Mouse (Mus musculus): Measurements from ENCODE around the gene Bcam. TPM values are rescaled to one million over a fixed set of nuclear protein-coding genes. Genes with fewer than 3 reads are reported as not detected.

Gene Bcam
- total and polyA plus RNA-seq, 3 experiments = 3.0 to 10.9 (median 4.8) TPM

GRCm38 (mm10) chr7:19713196-19713595 is 57.6 kb downstream of the Bcam start:
- Histone ChIP-seq H3K4me3 (replicated peaks in 1 of 3; ENCODE audit: low read depth in 2 of 3, low read length in 2 of 3, poor library complexity in 1 of 3) (no peak overlapping the region), H3K79me2 (replicated peaks; ENCODE audit: control insufficient read depth, extremely low read depth, insufficient read depth, poor library complexity, severe bottlenecking) (peaks cover 18% of the 10 kb centered on the region), H3K9ac (ENCODE audit: insufficient read depth, low read depth) (no peak overlapping the region), H3K4me2 (ENCODE audit: insufficient read depth, low read depth, poor library complexity, severe bottlenecking) (no peak overlapping the region), H3K27me3 (replicated peaks) (no peaks in the 10 kb centered on the region), H3K27ac (ENCODE audit: insufficient read depth, low read depth) (no peak overlapping the region), H3K9me3 (replicated peaks; ENCODE audit: low read length) (no peaks in the 10 kb centered on the region), H3K4me1 (ENCODE audit: control insufficient read depth in 1 of 2, insufficient read depth in 2 of 2) (peaks cover 9 to 39% of the 10 kb centered on the region in 2 experiments; a peak in 3 of 4 replicates), H3K36me3 (replicated peaks in 1 of 2; ENCODE audit: control insufficient read depth in 1 of 2, insufficient read depth in 1 of 2, low read length in 1 of 2) (peaks cover 46 to 56% of the 10 kb centered on the region in 2 experiments)
- TF ChIP-seq MAX (IDR thresholded peaks at IDR 0.05; ENCODE audit: low read length) (no peak), ZC3H11A (IDR thresholded peaks at IDR 0.05; ENCODE audit: low read depth, low read length) (no peak), TCF12 (IDR thresholded peaks at IDR 0.05; ENCODE audit: low read depth, low read length) (no peak), CHD2 (IDR thresholded peaks at IDR 0.05; ENCODE audit: low read length) (no peak), JUND (conservative IDR thresholded peaks at IDR 0.05; ENCODE audit: low read depth, low read length) (no peak), POLR2AphosphoS2 (IDR thresholded peaks at IDR 0.05; ENCODE audit: low read depth, low read length) (no peak), TBP (conservative IDR thresholded peaks at IDR 0.05; ENCODE audit: low read depth, low read length) (no peak), BHLHE40 (IDR thresholded peaks at IDR 0.05; ENCODE audit: low read depth, low read length) (no peak), KAT2A (IDR thresholded peaks at IDR 0.05; ENCODE audit: insufficient replicate concordance, low read length) (no peak), EP300 (IDR thresholded peaks at IDR 0.05; ENCODE audit: low read length) (no peak), MYC (IDR thresholded peaks at IDR 0.05; ENCODE audit: low read depth, low read length) (no peak), USF2 (conservative IDR thresholded peaks at IDR 0.05; ENCODE audit: low read depth, low read length) (no peak), ETS1 (conservative IDR thresholded peaks at IDR 0.05; ENCODE audit: low read depth, low read length) (no peak), IRF4 (IDR thresholded peaks at IDR 0.05; ENCODE audit: low read depth, low read length) (no peak), SMC3 (IDR thresholded peaks at IDR 0.05; ENCODE audit: low read depth, low read length) (peak; percentile 29; the same call in 1 of the 2 replicates), CTCF (conservative IDR thresholded peaks at IDR 0.05 in 1 of 2, IDR thresholded peaks at IDR 0.05 in 1 of 2; ENCODE audit: low read depth in 2 of 2, low read length in 2 of 2) (peak; percentile 6 to 71; a peak in 2 of 4 replicates), ZKSCAN1 (IDR thresholded peaks at IDR 0.05; ENCODE audit: borderline replicate concordance, low read depth, low read length) (no peak), RAD21 (IDR thresholded peaks at IDR 0.05; ENCODE audit: low read depth, low read length) (peak; percentile 36), CHD1 (IDR thresholded peaks at IDR 0.05; ENCODE audit: low read depth, low read length) (no peak), USF1 (IDR thresholded peaks at IDR 0.05; ENCODE audit: low read depth, low read length) (no peak), GABPA (IDR thresholded peaks at IDR 0.05; ENCODE audit: insufficient replicate concordance, low read depth, low read length) (no peak), NELFE (IDR thresholded peaks at IDR 0.05; ENCODE audit: low read depth, low read length) (no peak), ZNF384 (IDR thresholded peaks at IDR 0.05; ENCODE audit: low read depth, low read length) (no peak), NRF1 (IDR thresholded peaks at IDR 0.05; ENCODE audit: low read depth, low read length) (no peak), SIN3A (IDR thresholded peaks at IDR 0.05; ENCODE audit: low read length) (no peak)
- DNase-seq (ENCODE audit: extremely low read depth) = peak; percentile 45
- dilution Hi-C loops (cut with MboI; ENCODE audit: extremely low pct_ligation_motif_present, extremely low pct_unique_long_range_greater_than_20kb, low sequenced_read_pairs) (no loop called here), in situ Hi-C loops (cut with MboI; ENCODE audit: low pct_ligation_motif_present, low pct_unique_long_range_greater_than_20kb, low sequenced_read_pairs) (loop anchor here (5.0 kb wide), 1 partner anchor 46 kb away; the partner anchor contains the start of gene Clptm1)

Measured in CH12.LX (cell line).